Mouse (Mus musculus): ENCODE data around the gene Hao2. TPM values are rescaled to one million over a fixed set of nuclear protein-coding genes. Genes with fewer than 3 reads are reported as not detected.

The Hao2 gene
- total RNA-seq (2022), result not detected

DNA sequence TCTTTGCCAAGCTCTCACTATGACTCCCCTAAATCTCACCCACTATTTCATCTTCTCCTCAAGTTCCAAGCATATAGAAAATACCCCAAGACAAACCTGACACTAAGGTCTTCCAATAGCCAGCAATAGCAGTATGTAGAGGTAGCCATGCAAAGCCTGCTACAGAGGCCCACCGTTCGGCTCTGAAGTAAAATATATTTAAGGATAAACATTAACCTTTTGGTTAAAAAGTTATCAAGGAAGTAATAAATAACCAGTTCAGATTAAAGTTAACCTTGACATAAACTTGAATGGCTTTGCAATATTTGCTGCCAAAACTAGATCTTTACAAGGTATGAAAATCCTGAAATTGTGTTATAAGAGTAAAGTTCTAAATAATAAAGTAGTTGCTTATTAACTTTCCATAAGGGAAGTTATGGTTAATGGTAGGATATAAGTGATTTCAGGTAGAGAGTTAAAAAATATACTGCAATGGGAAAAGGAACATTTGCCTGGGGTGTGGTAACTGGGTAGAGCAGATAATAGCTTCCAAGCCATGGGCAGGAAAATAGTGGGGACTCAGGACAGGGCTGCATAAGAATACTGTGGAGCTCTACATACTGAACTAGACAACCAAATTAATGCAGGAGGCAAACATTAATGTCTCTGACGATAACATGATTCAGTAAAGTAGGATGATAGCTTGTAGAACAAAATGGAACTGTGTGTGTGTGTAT lies at the start of gene Hao2:
TSS of gene Hao2 (minus strand) at position 183 of the 716 bp plus-strand sequence.
- no peak for DNase-seq (ENCODE audit: low spot score)

DNA sequence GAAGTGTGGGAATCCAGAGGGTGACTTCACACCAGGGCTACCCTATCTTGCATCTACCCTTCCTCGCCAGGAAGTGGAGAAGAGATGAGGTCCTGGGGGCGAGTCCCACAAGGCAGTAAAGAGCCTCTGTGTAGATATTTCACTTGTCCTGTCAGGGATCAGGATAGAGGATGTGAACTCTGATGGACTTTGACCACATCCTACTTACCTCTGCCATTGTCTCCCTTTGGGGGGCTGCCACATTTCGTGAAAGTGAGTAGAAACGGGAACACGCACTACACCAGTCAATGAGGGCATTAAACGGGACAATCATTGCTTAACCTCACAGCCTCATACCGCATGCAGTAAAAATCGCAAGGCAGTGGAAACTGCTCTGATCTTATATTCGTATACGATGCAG lies 48.6 kb upstream of the Hao2 start:
- no peak for DNase-seq (ENCODE audit: low spot score)

DNA sequence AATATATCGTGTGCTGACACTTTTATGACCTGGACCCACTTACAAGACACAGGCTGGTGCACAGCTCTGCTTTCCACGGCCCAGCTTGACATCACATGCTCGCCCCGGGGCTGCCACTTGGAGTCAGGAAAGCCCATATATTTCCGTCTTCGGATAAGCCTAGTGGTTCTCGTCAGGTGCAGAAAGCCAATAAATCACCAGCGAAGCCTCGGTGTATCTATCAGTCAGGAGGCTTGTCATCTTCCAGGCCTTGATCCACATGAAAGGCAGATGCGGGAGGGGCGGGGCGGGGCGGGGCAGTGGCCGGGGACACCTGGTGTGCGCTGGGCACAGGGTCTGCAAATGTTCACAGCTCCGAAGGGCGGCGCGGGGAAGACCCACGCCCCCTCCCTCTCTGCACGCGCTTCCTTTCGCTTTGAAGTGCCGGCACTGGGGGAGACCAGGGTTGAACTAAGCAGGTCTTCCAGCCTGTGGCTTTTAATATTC lies 48.1 kb upstream of the Hao2 start:
- DNase-seq (ENCODE audit: low spot score), result no peak

DNA sequence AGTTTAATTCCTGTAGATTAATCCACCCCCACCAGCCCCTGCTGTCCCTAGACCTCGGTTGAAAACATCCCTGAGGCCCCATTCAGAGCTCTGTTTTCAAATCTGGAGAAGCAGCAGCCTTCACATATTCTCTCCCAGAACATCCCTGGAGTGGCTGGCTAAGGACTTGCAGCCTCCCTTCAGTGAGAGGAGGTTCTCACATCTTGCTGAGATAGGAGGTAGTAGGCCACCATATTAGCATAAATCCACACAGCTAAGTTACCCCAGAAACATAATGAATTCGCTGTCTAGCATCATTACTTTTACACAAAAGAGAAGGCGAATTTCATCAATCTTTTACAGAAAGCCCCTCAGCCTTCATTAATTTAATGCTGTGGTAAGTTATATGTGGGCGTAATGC lies 47.2 kb upstream of the Hao2 start:
- no peak for DNase-seq (ENCODE audit: low spot score)

DNA sequence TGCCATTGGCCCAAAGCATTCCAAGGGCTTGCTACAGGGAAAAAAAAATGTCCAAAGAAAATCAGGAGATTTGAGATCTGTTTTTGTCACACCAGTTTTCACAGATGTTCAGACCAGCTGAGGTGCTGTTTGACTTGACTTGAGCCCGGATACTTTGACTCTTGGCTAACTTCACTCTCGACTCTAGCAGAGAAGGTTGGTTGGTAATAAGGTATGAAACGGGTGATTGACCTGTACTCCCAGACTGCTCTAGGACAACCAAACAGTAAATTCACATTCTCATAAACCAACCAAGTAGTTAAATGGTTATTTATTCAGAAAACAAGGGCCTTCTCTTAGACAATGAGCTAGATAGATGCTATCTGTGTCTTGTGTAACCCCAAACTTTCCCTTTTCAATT lies 43.4 kb upstream of the Hao2 start:
- no peak for DNase-seq (ENCODE audit: low spot score)

DNA sequence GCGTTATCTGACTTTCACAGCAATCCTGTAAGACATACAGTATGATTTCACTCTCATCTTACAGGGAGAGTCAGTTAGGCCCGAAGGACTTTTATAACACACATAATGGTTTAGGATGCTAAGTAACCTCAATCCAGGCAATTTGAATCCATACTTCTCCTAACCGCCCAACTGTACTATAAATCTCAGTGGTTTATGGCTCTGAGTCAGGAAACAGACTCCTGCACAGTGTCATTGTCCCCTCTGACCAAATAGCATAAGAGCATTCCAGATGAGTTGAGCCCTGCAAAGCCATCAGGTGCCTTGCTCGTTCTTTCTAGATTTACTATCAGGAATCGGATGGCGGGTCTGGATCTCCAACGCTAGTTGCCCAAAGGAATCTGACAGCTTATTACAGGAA lies 41.6 kb upstream of the Hao2 start:
- DNase-seq (ENCODE audit: low spot score), result no peak

DNA sequence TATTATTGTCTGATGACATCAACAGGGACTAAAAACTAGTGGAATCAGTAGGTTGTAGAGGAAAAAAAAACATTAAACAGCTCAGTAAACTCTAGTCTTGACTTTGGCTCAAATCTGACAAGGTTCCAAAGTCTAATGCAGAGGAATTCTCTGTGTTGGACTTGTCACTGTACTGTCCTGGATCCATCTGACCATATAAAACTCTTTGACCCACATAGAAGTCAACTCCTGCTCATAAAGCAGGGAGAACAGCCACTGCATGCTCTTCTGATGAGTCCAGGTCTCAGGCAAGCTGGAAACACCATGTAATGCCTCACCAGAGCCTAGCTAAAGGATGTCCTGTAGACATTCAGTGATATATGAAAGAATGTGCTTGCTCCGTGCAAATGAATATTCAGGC lies 41.0 kb upstream of the Hao2 start:
- DNase-seq (ENCODE audit: low spot score), result no peak

DNA sequence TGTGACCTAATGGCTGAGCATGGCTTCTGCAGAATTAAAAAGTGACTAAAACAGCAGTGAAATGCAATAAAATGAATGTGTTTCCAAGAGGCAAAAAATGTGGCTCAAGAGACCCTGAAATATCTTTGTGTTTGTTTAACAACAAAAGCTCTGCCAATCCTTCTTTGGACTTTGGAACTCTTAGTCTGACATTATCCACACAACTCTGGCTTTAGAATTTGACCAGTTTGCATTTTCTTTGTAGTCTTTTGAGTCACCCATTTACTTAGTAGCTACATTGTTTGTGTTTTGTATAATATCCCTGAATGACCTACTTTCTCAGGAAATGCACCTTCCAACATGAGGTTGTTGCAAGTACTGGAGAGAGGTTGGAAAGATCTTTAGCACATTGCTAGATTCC lies 39.4 kb upstream of the Hao2 start:
- no peak for DNase-seq (ENCODE audit: low spot score)

DNA sequence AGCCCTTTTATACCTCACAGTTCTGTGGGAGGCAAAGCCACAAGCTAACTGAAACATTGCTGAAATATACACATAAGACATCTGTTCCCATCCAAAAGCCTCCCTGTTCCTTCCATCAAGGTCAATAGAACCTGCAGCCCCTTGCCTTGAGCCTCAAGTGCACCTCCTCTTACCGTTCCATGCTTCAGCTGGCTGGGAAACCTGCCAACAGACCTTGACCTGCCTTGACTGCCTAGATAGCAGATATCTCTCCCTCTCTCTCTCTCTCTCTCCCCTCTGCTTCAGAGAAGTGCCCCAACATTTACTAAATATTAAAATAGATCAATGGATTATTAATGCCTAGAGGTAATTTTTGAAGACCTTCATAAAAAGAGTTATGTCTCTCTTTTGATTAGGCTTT lies 38.8 kb upstream of the Hao2 start:
- no peak for DNase-seq (ENCODE audit: low spot score)

DNA sequence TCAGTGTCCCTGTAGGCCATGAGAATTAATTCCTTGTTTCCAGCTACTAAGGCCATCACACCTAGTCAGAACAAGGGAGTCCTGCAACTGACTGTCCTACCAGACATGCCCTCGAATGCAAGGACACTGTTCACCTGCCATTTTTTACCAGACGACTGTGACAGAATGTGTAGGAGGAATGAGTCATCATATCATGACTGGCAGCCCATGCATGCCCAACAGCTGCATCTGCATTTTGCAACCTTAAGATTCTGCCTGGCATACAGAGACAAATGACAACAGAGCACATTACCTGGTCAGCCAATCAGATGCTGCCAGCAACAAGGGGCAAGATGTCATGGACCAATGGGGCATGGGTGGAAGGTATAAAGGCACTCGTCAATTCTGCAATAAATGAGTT lies 27.4 kb upstream of the Hao2 start:
- DNase-seq (ENCODE audit: low spot score), result no peak

DNA sequence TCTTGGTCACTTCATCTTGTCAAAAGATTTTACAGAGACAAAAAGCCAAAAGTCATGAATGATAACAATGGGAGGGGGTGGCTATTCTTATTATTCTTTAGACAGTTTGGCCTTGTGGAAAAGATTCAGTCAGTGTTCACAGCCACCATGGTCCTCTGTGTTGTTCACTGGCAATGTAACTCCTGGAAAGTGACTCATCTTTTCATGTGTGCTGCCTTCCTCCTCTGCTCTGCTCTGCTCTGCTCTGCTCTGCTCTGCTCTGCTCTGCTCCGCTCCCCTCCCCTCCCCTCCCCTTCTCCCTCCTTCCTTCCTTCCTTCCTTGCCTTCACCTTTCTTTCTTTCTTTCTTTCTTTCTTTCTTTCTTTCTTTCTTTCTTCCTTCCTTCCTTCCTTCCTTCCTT lies 24.2 kb upstream of the Hao2 start:
- no peak for DNase-seq (ENCODE audit: low spot score)

DNA sequence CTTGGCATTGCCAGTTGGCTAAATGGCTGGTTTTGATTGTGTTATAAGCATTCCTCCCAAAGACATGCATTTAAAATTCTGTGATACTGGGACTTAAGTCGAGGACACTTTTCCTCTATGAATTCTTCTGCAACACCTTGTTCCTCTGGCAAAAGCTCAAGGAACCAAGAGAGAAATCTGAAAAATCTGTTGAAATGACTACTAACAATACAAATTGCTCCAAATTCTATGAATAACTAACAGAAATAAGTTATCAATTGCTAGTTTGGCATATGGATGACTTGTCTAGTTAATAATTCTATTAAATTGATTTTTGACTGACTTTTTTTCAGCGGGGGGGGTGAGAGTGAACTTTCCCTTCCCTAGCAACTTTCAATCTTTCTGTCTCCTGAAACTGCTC lies 23.8 kb upstream of the Hao2 start:
- DNase-seq (ENCODE audit: low spot score), result no peak

DNA sequence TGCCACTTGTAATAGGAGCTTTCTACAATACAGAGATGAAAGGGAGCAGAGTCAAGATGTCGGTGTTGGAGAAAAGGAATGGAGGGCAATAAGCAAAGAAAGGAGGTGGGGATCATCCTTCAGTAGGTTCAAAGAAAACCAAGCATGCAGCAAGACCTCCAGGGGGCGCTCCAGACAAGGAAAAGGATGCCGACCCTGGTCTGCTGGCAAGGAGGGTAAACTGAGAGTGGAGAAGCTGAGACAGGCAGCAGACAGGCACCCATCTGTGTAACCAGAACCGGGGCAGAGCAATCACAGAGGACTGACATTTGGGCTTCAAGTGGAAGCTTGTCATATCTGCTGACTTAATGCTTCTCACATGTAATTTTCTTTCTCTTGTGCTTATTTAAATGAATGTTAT lies 22.6 kb upstream of the Hao2 start:
- peak; percentile 5 for DNase-seq (ENCODE audit: low spot score)

DNA sequence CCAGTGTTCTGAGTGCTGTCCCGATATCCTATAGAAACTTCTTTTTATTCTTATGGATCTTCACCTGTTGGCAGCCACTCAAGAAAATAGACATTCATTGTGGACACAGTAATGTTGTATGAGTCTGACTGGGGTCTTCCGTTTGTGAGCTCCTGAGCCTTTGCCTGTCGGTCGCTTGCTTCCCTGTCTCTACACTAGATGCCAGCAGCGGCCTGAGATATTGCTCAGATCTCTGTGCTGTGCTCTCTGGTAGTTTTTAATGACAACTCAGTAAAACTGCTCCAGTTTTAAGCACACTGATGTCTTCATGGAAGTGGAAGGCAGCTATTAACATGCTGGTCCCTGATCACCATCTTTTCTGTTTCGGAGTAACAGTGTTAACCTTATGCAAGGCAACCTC lies 20.6 kb upstream of the Hao2 start:
- DNase-seq (ENCODE audit: low spot score), result no peak

DNA sequence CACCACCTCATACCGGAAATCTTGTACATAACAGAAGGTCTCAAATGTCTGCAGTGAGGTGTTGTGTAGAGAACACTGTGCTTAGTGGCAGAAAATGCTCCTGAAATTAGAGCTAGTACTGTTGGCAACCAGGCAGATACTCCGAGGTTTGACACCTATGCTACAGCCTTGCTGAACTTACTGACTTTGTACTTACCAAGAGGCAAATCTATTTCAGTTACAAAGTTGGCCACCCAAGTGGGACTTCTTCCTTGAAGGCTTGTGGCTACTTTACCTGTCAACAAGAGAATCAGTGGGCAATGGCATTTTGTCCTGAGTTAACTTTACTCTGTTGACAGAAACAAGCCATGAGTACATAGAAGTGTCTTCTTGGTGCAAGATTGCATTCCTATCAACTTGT lies 4.6 kb upstream of the Hao2 start:
- DNase-seq (ENCODE audit: low spot score), result no peak

DNA sequence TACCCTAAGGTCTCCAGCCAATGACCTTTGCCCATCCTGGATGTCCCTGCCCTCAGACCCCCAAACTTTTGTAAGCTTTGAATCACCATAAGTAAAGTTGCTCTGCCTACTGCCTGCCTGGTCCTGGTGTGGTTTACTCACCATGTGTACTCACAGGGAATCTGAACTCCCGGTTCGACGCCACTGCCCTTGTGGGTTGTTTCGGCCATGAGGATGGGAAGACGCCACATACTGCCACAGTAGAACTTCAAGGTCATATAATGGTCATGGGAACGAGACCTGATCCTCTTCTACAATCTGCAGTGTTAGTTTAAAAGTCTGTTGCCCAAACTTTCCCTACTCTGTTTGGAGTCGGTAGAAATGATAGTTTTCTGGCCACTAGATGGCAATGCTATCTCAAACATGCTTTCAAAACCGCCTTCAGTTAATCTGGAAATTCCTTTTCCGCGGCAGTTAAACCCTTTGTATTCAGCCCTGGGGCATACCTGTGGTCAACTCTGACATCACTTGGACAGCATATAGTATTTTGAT lies 2.1 kb upstream of the Hao2 start:
- DNase-seq (ENCODE audit: low spot score), result no peak

DNA sequence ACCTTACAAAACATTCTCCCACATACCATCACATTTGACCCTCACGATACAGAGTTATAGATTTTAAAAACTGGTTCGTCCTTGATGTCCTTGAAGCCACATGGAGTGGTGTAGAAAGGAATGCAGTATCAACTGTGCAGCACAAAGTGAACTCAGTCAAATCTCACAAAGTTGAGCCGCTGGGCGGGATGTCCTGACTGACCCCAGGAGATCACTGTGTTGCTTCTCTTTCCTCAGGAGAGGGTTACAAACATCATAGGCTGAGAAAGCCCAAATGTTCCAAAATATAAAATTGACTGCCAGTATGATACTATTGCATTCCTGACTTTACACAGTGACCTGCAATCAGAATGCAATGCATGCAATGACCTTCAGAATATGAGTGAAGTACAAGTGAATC lies 2.6 kb downstream of the Hao2 start:
- DNase-seq (ENCODE audit: low spot score), result no peak

DNA sequence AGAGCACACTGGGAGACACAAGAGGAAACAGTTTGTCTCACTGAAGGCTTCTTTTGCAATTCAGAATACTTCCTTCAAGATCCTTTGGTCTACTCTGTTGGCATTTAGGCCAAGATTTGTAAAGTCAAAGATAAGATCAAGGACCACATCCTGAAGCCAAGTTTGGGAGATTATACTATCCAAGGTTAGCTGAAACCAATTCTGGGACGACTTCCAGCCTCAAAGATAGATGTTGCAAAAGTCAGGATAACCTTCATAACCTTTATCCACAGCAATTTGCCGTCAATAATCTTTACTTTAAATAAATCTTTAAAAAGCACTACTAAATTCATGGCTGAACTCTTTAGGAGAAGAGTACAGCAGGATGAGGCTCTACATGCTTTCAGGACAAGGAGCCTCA lies 4.8 kb downstream of the Hao2 start:
- no peak for DNase-seq (ENCODE audit: low spot score)

DNA sequence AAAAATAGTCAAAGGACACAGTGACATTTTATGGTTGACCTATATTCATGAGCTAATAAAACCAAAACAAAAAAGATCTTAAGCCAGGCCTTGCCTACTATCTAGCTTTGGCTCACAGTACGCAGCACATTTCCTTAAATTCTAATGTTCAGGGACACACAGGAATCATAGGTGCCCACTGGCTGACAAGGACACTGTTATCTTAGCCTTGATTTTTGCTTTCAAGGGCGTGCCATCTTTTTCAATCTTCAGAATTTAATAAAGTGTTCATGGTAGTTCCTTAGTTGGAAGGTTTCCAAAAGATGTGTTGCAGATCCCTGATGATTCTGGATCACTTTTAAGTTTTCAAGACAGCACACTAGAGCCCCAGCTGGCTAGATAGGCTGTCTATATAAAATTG lies 12.2 kb downstream of the Hao2 start:
- DNase-seq (ENCODE audit: low spot score), result no peak

DNA sequence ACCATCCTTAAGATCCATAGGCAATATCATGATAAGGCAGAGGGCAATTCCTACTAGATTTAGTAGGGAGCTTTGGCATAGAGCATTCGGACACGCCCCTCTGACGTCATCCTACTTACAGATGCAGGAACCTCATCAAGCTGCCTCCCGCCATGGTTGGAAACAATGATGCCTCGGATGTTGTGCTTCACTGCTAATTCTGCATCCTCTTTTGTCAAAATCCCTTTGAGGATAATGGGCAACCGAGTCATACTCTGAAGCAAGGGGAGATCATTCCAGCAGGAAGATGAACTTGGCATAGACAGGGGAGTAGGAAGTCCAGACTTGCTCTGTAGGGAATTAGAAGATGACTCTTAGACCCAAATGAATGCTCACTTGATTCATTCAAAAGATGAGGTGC lies 12.8 kb downstream of the Hao2 start:
- DNase-seq (ENCODE audit: low spot score), result no peak

DNA sequence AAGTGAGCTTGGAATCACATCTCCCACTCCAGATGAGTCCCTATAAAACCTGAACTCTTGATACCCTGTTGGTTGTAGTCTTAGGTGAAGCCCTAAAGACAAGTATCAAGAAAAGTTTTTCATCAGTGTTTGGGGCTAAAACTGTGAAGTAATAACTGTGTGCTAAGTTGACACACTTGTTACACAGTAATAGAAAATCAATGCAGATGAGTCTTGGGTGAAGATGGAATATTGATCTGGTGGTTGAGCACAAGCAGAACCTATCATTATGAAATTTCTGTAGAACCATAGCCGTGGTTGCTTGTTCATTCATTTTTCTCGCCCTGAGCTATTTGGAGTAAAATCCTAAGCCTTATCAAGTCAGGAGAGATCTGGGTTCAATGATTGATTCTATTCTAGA lies 24.8 kb downstream of the Hao2 start:
- no peak for DNase-seq (ENCODE audit: low spot score)

DNA sequence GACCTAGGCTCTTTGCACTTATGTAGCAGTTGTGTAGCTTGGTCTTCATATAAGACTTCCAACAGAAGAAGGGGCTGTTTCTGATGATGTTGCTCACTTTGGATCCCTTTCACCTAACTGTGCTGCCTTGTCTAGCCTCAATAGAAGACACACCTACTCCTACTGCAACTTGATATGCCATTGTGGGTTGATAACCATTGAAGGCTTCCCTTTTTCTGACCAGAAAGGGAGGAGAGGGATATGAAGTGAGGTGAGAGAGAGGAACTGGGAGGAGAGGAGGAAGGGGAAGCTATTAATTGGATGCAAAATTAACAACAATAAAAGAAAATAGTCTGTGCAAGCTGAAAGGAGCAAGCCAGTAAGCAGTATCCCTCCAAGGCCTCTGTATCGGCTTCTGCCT lies 30.2 kb downstream of the Hao2 start:
- DNase-seq (ENCODE audit: low spot score), result no peak

DNA sequence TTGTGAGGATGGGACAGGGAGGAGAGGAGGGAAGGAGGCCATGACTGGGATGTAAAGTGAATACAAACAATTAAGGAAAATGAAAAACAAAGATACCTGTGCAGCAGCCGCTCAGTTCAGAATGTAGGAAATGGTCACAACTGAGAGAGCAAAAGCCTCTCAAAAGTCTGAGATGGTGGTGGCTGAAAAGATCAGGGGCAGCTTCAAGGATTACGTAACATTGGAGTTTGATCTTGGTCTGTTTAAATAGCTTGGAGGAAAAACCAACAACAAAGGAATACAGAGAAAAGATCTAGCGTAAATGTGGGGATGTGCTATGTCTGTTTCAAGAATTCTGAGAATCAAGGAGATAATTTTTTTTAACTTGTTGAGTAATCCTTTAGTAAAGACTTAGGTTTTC lies 33.5 kb downstream of the Hao2 start, which contains the start of gene Hsd3b1:
TSS of gene Hsd3b1 (minus strand) at position 219 of the 400 bp plus-strand sequence.
- no peak for DNase-seq (ENCODE audit: low spot score)

DNA sequence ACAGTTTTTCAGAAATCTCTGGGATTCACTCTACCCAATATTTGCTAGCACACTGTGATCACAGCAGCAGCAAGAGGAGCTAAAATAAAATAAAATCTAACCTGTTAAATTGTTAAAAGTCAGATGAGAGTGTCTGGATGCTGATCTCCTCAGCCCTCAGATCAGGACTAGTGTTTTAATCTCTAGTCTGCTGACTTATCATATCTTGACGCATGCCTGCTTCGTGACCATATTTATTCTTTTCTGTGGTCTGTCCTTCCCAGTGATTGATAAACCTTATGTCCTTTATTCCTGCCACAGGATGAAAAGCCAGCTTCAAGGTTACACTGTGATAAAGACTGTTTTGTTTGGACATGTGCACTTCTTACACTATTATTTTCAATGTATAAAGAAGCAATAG lies 35.0 kb downstream of the Hao2 start:
- no peak for DNase-seq (ENCODE audit: low spot score)
